Mouse (Mus musculus): Measurements from ENCODE around the gene Prcd.
A peak's percentile ranks its signal among the peaks of the same experiment; 100 is the strongest.
"Not testable (repeated sequence)": the region's sequence is repeated elsewhere in the genome, so short reads cannot be mapped to it uniquely, and the experiment has no call there.

The Prcd gene

GRCm38 (mm10) chr11:116669787-116670365 lies 16.5 kb downstream of the Prcd start:
- no peak for DNase-seq (ENCODE audit: low spot score)

DNA sequence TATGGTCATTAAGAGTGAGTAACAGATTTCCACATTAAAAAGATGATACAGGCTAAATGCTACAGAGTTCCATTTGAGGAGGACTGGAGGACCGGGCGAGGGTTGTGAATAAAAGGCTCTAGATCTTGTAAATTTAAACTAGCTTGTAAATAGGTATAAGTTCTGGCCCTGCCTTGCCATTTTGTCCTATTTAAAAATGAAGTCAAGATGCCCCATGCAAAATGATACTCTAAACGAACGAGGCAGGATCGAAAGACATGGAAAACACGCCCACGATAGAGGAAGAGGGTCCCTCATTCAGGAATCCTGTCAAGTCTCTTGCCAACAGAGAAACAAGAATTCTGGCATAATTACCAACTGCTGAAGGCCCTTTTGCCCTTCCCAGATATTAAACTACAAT lies 17.1 kb downstream of the Prcd start:
- no peak for DNase-seq (ENCODE audit: low spot score)

- peak; percentile 99 for DNase-seq (ENCODE audit: low spot score)
These were observed 17.9 kb downstream of the Prcd start for GRCm38 (mm10) chr11:116671112-116671844.

DNA sequence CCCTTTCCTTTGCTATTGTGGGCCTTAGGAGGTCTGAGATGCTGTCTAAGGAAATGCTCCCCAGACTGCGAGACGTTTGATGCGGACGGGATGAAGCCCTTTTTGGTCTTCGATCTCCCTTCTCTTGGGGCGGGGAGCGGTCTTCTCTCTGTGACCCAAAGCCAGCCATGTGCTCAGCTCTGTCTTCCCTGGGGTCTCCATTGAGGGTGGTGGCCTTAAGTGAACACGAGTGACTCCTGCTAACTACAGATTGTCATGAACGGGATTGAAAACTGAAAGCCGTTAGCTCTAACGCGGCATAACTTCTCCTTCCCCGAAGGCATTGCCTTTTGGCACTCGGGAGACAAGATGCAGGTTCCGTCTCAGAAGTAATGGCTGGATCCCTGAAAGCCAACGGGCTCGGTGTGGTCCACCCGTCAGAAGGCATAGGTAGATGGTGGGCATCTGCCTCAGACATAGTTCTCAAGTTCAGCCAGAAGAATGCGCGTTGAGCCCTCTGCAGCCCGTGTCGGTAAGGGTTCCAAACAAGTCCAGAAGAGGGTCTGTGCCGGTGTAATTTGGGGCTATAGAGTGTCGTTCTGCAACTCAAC lies 18.6 kb downstream of the Prcd start:
- no peak for DNase-seq (ENCODE audit: low spot score)

GRCm38 (mm10) chr11:116672595-116672994 lies 19.3 kb downstream of the Prcd start:
- no peak for DNase-seq (ENCODE audit: low spot score)

DNA sequence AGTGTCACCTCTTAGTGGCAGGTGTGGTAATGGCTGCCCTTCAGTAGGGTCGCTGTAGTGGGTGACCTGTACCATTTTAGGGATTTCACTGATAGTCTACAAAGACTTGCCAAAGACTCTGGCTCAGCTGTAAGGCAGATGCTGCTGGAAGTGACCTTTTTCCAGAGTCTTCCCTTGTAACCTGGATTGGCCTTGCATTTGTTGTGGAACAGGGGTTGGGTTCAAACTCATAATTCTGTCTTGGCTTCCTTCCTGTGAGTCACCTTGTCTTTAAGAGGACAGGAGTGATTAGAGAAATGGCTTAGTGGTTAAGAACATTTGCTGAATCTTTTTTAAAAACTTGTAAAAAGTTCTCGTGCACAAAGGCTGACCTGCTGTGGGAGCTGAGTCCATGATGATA lies 20.1 kb downstream of the Prcd start:
- DNase-seq (ENCODE audit: low spot score), result no peak

DNA sequence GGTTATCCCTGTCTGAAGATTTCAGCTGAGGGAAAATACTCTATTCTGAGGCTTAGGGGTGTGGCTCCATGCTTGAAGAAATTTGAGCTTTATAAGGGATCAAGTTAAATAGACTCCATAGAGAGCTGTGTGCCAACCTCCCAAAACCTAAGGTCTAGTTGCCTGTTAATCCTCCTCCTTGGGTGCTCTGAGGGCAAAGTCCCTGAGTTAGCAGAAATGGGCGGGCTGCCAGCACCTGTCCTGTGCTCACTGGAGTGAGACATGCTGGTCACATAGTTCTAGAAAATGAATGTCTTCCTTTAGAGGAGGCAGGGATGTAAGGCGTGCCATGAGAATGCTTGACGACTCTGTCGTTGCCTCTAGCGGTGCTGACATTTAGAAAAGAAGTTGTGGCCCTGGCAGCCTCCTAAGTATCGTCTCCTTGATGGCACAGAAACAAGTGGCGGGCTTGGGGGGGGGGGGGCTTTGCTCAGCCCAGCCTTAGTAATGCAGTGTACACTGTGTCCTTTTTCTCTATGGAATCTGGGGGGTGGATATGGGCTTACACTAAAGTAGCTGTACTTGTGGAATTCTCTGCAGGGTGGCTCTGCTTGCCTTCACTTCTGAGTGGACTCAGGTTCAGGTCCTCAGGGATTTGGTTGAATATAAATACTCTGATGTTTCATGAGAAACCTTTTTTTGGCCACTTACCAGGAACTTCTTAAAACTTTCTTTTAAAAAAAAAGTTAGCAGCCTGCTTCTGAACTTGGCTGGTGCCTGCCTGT lies 21.5 kb downstream of the Prcd start:
- DNase-seq (ENCODE audit: low spot score), result no peak

GRCm38 (mm10) chr11:116675429-116675828 lies 22.1 kb downstream of the Prcd start:
- DNase-seq (ENCODE audit: low spot score), result not testable (repeated sequence)

DNA sequence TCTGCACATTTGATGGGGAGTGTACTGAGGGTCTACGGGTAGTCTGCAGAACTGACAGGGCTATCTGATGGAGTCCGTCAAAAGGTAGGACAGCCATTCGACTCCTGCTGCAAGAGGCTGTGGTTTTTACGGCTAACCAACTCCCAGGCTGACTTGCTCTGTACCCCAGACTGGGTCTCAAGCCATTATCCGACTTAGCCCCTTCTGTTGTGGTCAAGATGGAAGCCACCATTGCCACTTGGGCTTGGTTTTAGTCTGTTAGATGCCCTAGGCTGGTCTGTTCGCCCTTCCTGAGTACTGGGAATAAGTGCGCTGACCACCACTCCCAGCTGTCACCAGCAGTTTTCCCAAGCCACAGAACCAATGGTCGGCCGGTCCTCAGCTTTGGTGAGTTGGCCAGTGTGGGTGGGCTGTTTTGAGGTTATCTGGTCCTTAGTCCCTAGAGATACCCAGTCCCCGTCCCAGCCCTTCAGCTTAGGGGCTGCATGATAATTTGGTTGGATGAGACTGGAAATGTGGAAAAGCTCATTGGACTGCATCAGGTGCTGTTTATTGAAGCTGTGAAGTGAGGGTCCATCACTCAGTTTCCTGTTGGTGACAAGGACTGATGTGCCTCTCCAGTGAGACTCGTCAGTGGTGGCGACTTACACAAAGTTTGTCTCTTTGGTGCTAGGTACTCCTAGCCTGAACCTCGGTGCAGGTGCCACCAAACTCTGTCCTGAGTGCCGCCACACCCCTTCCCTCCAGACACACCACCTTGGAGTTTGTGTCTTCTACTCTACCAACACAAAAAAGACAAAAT lies 23.0 kb downstream of the Prcd start:
- DNase-seq (ENCODE audit: low spot score), result no peak

DNA sequence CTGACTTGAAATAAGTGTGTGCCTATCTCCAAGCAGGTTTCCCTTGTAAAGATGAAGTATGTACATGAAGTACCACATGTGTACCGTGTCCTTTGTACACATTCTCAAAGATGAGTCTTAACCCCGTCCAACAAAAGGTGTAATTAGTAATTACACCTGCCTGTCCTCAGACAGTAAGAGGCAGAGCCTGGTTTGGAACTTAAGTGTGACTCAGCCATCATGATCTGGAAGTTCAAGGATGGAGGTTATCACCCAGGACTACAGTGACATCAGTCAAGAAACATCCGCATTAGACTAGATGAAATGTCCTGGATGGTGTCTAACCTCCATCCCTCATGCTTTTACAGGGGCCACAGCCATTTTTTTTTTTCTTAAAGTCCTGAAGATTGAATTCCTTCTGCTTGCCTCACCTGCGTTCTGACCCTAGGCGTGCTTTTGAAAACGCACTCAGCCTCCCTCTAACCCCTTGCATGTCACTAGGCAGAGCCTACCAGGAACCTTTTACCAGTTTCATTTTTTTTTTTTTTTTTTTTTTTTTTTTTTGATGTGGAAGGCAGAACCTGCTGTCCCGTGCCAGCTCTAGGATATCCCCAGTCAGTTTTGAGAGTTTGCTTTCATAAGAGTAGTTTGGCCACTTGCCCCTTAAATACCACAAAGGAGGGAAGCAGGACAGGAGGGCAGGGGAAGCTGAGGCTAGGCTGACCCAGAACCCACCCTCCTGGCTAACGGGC lies 24.5 kb downstream of the Prcd start:
- no peak for DNase-seq (ENCODE audit: low spot score)

- no peak for DNase-seq (ENCODE audit: low spot score)
These were observed 25.8 kb downstream of the Prcd start for GRCm38 (mm10) chr11:116679148-116679547.

GRCm38 (mm10) chr11:116680321-116681091 lies 27.2 kb downstream of the Prcd start:
- no peak for DNase-seq (ENCODE audit: low spot score)

GRCm38 (mm10) chr11:116681147-116681546 lies 27.8 kb downstream of the Prcd start:
- DNase-seq (ENCODE audit: low spot score), result no peak

DNA sequence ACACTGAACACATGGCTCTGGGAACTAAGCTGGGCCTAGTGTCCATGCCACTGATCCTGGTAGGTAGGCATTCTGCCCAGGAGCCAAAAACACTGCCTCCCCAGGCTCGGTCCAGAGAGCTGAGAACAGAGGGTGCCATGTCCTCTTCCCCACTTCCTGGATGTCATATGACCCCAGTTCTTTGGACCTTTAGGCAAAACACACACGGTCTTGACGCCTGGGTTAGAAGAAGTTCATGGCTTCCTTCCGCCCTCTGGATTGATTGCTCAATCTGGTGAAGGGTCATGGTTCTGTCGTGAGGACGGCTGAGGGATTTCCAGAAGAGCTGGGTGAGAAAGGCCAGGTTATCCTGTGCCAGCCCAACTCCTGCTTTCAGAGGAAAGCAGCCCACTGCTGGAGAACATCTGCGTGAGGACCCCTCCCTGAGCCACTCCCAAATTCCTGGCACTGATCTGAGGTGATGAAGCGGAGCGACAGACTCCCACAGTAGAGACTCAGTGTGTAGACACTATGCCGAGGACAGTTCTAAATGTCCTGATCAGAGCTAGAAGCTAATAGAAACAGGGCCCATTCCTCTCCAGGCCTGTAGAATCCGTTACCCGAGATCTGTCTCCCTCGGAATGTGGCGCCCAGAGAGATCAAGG lies 29.3 kb downstream of the Prcd start:
- DNase-seq (ENCODE audit: low spot score), result no peak

DNA sequence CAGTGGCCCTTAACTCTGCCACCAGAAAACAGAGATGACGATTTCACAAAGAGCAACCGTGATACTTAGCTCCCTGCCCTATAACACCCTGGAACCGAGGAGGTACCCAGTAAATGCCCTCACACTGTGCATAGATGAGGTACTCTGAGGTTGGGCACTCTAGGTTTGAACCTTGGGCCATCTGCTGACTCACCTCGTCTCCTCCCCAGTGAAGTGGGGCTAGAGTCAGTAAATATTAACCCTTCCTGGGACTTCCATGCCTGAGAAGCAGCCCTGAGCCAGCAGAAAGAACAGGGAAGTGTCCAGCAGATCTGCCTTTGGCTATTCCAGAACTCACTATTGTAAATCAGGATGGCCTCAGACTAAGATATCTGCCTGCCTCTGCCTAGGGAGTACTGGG lies 30.4 kb downstream of the Prcd start:
- DNase-seq (ENCODE audit: low spot score), result no peak

DNA sequence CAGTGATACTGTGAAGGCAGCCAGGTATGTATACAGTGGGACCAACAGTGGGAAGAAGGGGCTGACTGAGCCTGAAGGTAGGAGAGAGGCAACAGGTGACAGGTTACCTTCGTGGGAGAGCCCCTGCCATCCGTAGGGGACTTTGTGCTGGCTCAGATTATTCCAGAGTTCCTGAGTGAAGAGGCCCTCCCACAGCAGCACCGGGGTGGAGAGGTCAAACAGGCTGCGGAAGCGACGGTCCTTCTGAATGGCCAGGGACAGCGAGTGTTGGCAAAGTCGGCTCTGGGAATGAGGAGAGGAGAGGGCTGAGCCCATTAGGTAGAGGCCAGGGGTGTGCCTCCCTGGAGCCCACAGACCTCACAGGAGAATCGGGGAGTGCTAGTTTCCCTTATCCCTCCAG lies 32.4 kb downstream of the Prcd start:
- DNase-seq (ENCODE audit: low spot score), result no peak

GRCm38 (mm10) chr11:116687897-116688296 lies 34.6 kb downstream of the Prcd start:
- no peak for DNase-seq (ENCODE audit: low spot score)

DNA sequence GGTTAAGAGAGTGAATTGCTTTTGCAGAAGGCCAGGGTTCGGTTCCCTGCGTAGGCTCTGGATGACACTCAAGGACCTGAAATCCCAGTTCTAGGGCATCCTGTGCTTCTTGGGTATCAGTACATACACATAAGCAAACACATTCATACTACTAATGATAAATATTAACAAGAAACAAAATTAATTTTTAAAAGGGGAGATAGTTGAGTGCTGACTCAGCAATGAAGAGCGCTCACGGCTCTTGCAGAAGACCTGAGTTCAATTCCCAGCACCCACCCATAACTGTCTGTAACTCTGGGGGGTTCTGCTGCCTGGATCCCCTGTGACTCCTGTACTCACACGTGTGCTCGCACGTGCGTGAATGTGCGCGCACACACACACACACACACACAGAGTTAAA lies 36.3 kb downstream of the Prcd start:
- DNase-seq (ENCODE audit: low spot score), result no peak

GRCm38 (mm10) chr11:116690701-116691575 lies 37.6 kb downstream of the Prcd start:
- no peak for DNase-seq (ENCODE audit: low spot score)
